Mouse (Mus musculus) gastrocnemius, postnatal 4 days (tissue): ENCODE data around the gene Abhd12b. TPM values are rescaled to one million over a fixed set of nuclear protein-coding genes. Genes with fewer than 3 reads are reported as not detected.

ENCODE experiments used
- DNase-seq, 2 experiments: peaks; one replicate each; pipeline ENCODE4 v3.0.0; 2021 to 2022; ENCODE audit warnings: low spot score in 2 of 2, mixed read lengths in 2 of 2
- long read RNA-seq, 2 experiments: library from polyadenylated mRNA; stranded (forward); transcript quantifications; one replicate each; pipeline ENCODE4 v2.0.0; 2021
- total RNA-seq, 2 experiments: library from RNA; stranded (reverse); gene quantifications; 2 replicates each; pipeline ENCODE4 v1.2.3; 2021

Gene Abhd12b
- not detected for total RNA-seq
- long read RNA-seq, experiment 1, result 0 reads
- long read RNA-seq, experiment 2, result 0 reads

DNA sequence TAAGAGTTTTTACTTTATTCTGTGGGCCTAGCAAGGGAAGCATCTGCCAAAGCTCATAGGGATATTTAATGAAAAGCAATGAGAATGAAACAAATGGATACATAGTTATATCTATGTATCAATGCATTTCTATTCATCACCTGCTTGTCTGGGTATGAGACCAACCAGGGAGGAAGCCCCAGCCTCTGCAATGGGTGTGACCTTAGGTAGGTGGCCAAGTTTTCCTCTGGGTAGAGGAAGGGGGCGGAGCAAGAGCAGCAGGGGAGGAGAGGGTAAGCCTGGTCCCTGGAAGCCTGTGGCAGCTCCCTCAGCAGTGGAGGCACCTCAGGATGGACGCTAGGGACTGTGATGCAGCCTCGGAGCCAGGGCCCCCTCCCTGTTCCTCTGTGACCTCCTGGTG, at the start of gene Abhd12b:
Gene Abhd12b (plus strand): TSS at position 301 of the 400 bp plus-strand sequence.
- no peak for DNase-seq

DNA sequence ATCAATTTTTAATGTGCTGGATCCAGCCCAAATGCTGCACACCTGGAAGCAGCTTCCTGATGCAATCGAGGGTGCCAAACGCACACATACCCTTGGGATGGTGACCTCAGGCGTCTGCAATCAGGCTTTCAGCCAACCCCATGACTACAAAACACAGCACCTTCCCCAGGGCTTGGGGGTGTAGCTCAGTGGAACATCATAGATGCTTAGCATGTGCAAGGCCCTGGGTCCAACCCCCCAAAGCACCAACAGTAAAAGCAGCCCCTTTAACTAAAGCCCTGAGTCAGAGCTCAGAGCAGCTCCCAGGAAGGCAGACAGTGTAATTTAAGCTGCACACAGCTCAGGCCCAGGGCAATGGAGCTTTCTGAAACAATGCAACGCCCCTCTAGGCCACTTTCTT, 49.7 kb upstream of the Abhd12b start:
- DNase-seq, result peak in 1 of 2 experiments; percentile 16

DNA sequence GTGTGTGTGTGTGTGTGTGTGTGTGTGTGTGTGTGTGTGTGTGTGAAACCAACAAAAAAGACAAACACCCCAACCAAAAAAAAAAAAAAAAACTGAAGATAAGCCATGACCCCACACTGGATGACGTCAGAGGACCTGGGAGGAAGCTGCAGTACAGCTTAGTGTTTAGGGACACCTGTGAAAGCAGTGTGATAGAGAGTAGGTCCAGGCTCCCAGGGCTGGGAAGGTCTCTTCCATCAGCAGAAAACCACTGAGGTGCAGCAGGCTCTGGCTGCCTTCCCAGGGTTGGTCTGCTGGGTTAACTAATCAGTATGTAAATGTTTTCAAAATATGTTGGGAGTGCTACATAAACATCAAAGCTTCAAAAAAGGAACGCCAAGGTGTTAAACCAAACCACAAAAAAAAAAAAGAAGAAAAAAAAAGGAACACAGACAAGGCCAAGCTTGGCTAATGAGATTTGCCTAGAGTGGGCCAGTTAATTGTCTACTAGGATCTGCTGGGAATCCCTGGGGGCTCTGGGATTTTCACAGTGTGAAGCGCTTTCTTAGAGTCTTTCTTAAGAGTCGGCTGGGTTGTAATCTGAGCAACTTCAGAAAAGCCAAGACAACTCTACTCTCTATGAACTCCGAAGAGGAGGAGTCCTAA, 49.0 kb upstream of the Abhd12b start:
- DNase-seq, result no peak

DNA sequence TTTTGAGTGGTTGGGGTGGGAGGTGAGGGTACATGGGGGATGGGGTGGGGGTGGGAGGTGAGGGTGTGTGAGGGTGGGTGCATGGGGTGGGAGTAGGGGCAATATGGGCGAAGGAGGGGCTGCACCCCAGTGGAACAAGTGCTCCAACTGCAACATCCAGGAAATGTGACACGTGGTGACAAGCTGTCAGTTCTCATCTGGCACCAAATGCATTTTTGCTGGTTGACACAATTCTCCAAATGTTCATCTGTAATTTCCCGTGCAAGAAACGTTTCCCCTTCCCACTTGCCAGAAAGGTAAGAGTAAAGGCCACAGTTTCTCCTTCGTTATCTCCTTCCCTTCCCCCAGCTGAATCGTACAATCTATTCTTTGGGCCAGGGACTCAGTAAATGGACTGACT, 48.1 kb upstream of the Abhd12b start:
- no peak for DNase-seq

DNA sequence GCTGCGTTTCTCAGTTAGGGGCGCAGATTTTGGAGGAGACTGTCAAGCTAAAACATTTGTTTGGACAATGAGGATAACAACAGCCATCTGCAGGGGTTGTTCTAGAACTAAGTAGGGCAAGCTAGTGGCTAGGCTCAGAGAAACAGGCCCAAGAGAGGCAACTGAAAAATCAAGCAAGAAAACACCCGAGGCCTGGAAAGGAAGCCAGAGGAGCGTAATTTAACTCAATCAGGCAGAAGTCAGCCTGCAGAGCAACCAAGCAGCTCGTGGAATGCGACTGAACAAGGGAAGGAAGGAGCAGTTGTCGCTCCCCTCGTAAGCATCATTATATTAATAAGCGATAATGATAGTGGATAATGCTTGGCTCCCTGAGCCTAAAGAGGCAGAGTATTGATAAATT, 47.4 kb upstream of the Abhd12b start:
- no peak for DNase-seq

DNA sequence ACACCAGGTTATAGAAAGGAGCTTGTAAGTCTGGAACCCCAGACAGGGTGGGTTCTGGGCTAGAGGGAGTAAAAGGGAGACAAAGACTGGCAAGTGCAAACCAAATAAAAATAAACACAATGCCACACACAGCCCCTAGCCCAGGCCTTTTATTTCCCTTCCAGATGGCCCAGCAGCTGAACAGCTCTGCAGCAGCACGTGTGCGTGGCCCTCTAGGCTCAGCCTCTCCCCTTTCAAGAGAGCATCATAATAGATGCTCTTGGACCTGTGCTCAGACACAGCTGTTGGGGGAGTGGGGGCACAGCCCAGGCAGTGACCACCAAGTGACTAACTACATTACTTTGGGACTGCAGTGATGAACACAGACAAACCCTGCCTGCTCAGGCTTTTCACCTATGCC, 45.8 kb upstream of the Abhd12b start:
- no peak for DNase-seq

DNA sequence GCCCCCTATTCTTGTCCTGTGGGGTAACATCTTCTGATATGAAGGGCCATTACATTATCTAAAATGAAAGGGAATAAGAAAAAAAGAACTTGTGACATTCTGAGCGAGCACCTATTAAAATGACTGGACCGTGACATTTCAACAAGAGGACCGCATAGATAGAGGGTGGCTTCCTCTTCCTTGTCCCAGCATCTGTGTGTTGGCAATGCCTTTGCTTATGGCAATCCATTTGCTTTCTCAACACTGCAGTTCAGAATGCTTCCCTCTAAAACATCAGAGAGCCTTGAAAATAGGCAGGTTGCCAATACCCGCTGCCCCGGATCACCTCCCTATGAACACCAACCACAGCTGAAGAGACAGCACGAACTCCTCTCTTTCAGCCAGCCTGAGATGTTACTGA, 44.0 kb upstream of the Abhd12b start:
- no peak for DNase-seq

DNA sequence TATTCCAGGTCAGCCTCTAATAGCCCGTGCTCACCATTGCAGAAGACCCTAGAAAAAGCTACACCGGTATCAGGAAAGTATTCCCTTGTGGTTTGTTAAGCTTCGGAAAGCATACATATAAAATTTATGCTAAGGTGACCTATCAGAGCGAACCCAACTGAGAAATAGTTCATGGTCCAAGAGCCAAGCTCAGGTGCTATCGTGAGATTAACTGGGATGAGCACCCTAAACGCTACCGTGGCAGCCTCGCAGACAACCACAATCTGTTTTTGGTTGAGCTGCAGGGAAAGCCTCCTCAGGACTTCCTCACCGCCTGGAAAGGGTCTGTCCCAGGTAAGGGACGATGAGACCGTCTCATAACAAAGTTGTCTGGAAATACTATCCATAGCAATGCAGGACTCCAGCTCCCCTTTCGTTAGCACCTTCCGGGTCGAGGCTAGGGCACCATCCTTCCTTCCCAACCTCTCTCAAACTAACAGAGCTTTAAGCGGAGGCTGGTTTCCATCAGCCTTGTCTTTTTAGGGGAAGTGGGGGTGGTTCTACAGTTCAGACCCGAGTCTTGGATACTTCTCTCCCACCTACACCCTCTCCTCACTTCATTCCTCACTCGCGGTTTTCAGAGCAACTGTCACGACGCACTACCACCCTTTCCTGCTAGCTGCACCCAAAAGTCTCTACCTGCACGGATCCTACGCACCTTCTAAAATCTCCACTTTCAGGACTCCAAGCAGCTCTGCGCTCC, 43.4 kb upstream of the Abhd12b start:
- DNase-seq, result no peak

DNA sequence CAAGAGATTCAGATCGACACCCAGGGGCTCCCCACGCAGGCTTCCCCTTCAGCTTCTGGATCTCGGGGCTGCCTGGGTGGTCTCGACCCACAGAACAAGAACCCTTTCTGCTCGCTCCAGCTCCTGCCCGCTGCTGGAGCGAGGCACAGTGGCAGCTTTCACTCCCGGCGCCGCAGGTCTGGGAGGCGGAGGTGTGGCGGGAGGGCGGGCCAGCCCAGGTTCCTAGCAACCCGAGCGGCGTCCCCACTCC, 42.9 kb upstream of the Abhd12b start:
- no peak for DNase-seq

DNA sequence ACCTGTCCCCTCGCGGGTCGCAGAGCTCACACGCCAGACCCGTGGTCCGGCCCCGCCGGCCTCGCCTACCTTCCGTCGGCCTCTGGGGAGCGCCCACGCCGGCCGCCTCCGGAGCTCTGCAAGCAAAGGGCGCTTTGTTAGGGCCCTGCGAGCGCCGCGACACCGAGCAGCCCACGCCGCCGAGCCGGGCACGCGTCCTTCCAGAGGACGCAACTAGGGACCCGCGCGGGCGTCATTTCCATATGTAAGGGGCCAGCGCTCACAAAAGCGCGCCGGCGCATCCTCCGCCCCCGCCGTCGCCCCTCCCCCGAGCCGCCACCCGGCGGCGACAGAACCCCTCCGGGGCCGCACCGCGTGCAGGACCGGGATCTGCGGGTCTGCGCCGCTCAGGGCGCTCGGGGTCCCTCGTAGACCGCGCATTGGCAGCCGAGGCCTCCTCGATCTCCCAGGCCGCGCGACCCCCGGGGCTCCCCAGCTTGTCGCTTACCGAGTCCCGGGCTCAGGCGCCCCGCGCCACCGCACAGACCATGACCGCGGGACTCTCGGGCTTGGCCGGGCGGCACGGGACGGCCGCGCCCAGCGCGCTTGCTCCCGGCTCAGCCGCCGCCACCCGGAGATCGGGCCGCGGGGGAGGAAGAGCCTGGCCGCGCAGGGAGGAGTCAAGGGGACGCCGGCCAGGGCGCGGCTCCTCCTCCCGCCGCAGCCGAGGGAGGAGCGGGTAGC, 42.4 kb upstream of the Abhd12b start:
- peak; percentile 65 to 79 for DNase-seq

DNA sequence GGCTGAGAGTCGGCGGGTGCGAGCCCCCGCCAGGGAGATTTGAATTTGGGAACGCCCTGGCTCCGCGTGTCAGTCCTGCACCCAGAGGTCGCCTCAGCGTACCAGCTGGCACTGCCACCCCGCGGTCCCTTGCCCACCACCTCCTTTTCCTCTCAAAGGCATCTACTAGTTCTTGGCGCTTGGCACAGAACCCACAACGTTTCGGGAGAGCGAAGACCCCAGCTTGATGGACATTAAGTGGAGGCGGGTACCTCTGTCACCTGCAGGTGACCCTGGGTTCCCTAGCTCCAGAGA, 41.9 kb upstream of the Abhd12b start:
- no peak for DNase-seq

DNA sequence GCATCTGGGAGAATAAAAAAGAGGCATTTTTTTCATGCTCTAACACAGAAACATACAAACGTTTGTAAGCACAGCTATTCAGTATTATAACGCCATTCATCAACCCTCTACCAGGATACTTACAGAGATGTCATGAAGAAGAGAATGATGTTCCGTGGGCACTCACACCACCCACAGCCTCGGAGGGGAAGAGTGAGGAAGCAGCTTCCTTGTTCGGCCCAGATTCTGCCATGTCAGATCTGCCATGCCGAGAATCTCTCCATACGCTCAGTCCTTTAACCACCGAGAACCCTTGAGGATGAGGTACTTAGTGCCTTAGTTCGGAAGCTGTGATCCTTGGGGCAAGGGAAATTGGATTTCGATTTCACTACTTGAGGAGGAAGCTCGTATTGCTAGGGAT, 40.6 kb upstream of the Abhd12b start, which contains the start of gene Nin:
Gene Nin (minus strand): TSS at position 367 of the 400 bp plus-strand sequence.
- no peak for DNase-seq

DNA sequence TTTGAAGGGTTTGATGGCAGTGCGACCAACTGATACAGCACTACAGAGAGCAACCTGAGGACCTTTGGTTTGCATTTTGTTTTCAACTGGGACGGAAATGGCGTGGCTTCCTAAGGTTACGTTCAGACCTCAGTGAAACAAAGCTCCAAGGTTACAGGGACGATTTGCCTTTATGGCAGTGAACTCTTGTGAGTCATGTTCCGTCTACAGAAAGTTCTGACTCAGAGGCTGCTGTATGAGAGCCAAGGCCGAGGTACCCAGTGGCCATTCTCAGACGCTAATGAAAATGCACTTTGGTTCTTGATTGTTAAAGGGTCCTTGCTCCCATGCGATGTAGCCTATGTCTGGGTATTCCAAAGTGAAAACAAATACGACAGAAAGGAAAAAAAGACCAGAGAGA, 36.8 kb upstream of the Abhd12b start:
- no peak for DNase-seq

DNA sequence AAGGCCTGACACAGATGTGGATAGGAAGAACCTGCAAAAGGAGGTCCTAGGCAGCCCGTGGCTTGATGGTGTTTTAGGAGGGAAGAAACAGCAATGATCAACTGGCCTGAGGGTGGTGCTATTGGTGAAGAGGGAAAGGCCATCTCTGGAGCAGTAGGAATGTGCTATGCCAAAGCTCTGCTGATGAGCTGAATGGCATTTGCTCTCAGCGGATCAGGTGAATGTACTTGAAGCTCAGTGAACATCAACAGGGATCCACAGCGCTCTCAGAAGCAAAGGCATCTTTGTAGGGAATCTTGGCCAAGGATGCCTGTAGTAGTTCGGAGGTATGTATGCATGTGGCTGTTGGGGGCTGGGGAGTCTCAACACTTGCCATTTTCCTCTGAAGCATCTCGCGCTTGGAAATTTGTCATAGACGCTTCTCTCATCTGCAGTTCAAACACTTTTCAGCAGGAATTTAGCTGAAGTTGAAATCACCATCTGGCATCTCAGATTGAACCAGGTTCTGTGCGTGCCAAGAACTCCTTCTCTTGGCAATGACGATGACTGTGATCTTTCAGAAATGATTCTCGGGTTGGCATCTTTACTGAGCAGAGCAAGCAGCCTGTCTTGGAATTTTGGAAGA, 35.1 kb upstream of the Abhd12b start:
- no peak for DNase-seq

DNA sequence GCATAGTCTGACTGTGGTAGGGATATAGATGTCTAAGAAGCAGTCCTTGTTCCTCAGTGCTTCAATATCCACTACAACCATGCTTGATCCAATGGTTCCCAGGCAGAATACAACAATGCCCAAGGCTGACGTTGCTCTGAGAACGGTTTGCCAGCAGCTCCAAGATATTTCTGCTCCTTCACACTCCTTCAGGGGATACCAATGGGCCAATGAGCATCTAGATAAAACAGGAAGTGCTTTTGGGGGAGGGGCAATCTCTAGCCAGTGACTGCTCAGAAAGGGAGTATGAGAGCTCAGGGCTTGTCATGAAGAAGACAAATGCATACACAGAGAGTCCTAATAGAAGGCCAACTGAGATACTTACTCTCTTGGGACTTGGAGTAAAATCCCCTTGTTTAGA, 34.4 kb upstream of the Abhd12b start:
- DNase-seq, result no peak

DNA sequence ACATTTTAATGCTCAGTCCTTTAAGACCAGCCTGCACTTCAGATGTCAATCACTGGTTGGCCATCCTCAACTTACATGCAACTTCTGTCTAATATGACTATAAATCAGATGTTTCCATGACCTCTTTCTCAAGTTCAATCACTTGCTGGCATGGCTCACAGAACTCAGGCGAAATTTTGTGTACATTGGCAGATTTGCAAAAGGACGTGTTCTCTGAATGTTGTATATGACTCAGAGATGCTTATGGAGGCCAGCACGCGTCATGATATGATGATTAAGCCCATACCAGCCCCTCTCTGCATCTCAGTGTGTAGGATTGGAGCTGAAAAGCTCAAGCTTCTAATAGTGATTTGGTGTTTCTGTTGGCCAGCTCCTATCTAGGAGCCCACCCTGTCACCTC, 27.3 kb upstream of the Abhd12b start:
- no peak for DNase-seq

DNA sequence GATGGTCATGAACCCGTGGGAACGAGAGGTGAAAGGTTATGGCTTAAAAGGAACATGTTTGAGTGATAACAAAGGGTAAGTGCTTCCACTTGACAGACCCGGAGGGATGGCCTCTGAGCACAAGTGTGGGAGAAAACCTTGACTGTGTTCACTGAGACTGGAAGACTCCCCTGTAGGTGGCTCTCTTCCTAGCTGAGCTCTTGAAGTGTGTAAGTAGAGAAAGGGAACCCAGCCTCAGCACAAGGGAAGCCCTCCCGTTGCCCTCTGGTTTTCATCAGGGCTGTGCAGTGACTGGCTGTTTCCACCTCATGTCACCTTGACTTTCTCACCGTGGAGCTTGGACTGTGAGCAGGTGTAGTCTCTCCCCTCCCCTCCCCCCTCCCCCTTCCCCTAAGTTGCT, 24.8 kb upstream of the Abhd12b start:
- DNase-seq, result no peak

DNA sequence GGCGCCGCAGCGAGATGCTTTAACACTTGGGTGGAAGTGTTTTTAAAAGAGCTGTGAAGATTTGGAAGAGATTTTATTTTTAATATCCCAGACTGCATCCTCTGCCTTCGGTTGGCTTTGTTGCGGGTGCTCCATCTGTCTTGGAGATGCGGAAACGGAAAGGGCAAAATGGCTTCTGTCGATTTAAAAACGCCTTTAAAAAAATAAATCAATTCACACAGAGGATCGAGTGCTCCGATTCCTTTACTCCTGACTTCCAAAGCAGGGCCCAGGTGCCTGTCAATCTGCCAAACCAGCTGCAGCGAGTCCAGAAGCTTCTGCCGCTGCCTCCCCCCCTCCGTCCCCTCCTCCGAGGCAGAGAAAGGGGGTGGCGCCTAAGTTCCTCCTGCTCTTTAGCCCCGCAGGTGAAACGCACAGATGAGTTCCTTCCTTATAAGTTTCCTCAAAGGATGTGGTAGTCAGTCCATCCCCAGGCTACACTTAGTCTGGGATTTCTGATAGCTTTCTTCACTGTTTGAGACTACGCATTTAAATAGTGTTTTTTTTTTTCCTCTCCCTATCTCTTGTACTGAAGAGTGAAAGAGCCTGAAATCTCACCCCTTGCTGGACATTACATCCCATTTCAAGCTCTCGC, 22.8 kb upstream of the Abhd12b start:
- DNase-seq, result peak; percentile 50 to 64

DNA sequence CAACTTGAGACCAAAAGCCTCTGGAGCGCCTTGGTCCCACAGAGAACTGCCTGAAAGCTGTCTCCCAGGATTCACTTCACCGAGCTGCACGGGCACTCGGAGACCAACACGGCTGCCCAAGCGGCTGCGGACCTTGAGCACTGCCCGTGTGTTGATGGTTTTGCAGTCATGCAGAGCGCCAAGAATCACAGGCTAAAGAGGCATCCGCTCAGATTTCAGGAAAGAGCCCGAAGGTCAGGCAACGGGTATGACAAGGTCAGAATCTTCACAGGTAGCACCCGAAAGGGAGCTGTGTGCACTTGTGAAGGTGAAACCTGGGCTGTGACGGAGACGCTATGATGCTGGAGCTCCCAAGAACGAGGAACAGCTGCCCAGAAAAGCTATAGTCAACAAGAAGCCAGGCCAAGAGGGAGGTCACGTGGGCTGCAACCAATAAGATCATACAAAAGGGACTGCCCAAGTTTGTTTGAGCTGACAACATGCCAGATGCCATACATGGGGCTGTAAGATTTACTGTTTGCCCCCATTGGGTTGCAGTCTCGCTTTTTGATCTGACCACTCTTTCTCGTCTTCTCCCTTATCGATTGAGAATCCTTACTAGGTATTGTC, 19.2 kb upstream of the Abhd12b start:
- DNase-seq, result no peak

DNA sequence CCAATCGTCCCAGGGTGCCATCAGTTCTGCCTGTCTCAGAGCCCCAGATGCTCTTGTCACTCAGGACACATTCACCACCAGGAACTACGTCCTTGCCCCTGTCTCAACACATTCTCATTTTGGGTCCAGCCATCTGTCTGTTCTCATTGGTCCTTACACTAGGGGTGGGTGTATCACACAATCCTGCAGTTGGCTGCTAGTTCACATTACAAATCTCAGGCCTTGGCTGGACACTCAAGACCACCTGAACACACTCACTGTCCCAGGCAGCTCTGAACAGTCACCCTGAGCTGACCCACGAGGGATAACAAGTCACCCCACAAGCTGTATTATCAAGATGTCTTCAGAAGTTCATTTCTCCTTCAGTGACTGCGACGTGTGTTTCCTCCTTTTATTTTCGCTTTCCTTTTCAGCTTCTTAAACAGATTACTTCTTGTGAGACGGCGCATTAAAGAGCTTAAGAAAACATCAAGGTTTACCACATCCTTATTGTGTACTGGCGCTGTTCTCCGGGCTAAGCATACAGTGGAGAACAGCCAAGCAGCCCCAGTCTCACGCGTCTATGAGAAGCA, 17.7 kb upstream of the Abhd12b start:
- DNase-seq, result no peak

DNA sequence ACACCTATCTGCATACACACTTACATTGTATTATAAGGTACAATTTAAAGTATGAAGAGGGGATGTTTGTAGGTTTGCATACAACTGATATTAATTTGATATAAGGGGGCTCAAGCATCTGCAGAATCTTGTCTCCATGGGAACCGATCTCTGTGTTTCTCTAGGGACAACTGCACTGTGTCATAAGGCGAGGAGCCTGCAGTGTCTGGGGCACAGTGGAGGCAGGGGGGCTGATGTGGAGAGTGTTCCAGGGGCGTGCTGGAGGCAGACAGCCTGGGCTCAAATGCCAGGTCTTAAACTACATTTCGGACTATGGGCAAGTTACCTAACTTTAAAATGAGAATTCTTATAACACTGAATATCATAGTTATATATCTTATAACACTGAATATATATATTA, 16.8 kb upstream of the Abhd12b start:
- DNase-seq, result no peak
